Mouse (Mus musculus): ENCODE measurements around the gene Plin4. TPM values are rescaled to one million over a fixed set of nuclear protein-coding genes. Genes with fewer than 3 reads are reported as not detected.
A peak's percentile ranks its signal among the peaks of the same experiment; 100 is the strongest.

Gene Plin4
- total and polyA plus RNA-seq, 3 experiments, result 0.04 TPM; not detected in 1

DNA sequence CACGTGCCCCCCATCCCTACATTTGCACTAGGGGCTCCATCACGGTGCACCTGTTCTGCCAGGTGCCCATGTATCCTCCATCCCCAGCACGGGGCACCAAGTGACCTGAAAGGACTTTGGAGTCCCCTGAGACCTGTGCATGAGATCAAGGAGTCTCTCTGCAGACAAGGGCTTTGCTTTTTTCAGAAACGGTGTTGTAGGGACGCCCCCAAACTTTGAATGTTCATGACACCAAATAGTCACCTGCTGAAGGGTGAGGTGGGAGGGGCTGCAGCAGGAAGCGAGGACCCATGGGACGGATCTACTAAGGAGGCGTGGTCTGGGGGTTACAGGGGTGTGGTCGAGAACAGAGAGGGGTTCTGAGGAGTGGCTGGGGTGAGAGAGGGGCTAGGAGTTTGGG, 38.7 kb upstream of the Plin4 start (continued):
- TF ChIP-seq RCOR1 (conservative IDR thresholded peaks at IDR 0.05; ENCODE audit: low read depth, low read length) (no peak), SIN3A (IDR thresholded peaks at IDR 0.05; ENCODE audit: low read length) (no peak), PAX5 (IDR thresholded peaks at IDR 0.05; ENCODE audit: low read length) (no peak), BHLHE40 (IDR thresholded peaks at IDR 0.05; ENCODE audit: low read depth, low read length) (peak; percentile 89), CTCF (conservative IDR thresholded peaks at IDR 0.05 in 1 of 2, IDR thresholded peaks at IDR 0.05 in 1 of 2; ENCODE audit: low read depth in 2 of 2, low read length in 2 of 2) (no peak), ZKSCAN1 (IDR thresholded peaks at IDR 0.05; ENCODE audit: borderline replicate concordance, low read depth, low read length) (no peak), EP300 (IDR thresholded peaks at IDR 0.05; ENCODE audit: low read length) (peak; percentile 42; the same call in 1 of the 2 replicates)

DNA sequence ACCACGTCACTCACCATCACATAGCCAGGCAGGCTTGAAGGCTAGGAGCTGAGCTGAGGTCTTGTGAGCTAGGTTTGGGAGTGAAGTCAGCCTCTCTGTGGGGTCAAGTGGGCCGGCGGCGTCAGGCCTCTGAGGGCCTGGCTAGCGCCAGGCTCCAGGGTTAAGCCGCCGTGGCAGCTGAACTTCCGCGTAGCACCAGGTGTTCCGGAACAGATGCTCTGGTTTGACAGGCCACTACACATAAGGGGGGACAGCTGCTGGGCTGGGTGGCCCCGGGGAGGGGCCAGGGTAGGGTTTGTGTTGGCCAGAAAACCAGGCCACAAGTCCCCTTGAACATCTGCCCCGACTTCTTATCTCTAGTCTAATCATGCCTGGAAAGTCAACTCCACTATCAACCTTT, 37.8 kb upstream of the Plin4 start:
- dilution Hi-C loops (cut with MboI; ENCODE audit: extremely low pct_ligation_motif_present, extremely low pct_unique_long_range_greater_than_20kb, low sequenced_read_pairs), result no loop called here
- no peaks in the 10 kb centered on the region for H3K9me3 ChIP-seq (replicated peaks; ENCODE audit: low read length)
- H3K36me3 ChIP-seq (replicated peaks in 1 of 2; ENCODE audit: control insufficient read depth in 1 of 2, insufficient read depth in 1 of 2, low read length in 1 of 2), result no peaks in the 10 kb centered on the region
- peaks cover 95% of the 10 kb centered on the region for H3K27me3 ChIP-seq (replicated peaks)
- H3K4me1 ChIP-seq (ENCODE audit: control insufficient read depth in 1 of 2, insufficient read depth in 2 of 2), result peaks cover 27 to 75% of the 10 kb centered on the region in 2 experiments
- in situ Hi-C loops (cut with MboI; ENCODE audit: low pct_ligation_motif_present, low pct_unique_long_range_greater_than_20kb, low sequenced_read_pairs), result no loop called here
- no peak for DNase-seq (ENCODE audit: extremely low read depth)
- H3K4me3 ChIP-seq (replicated peaks in 1 of 3; ENCODE audit: low read depth in 2 of 3, low read length in 2 of 3, poor library complexity in 1 of 3), result no peak overlapping the region
- no peak overlapping the region for H3K9ac ChIP-seq (ENCODE audit: insufficient read depth, low read depth)
- TF ChIP-seq BHLHE40 (IDR thresholded peaks at IDR 0.05; ENCODE audit: low read depth, low read length) (no peak), CTCF (conservative IDR thresholded peaks at IDR 0.05 in 1 of 2, IDR thresholded peaks at IDR 0.05 in 1 of 2; ENCODE audit: low read depth in 2 of 2, low read length in 2 of 2) (no peak), ETS1 (conservative IDR thresholded peaks at IDR 0.05; ENCODE audit: low read depth, low read length) (peak; percentile 26; the same call in 1 of the 2 replicates), TCF12 (IDR thresholded peaks at IDR 0.05; ENCODE audit: low read depth, low read length) (peak; percentile 87), USF1 (IDR thresholded peaks at IDR 0.05; ENCODE audit: low read depth, low read length) (no peak), ELF1 (IDR thresholded peaks at IDR 0.05; ENCODE audit: low read depth, low read length) (peak; percentile 61), SIN3A (IDR thresholded peaks at IDR 0.05; ENCODE audit: low read length) (no peak), KAT2A (IDR thresholded peaks at IDR 0.05; ENCODE audit: insufficient replicate concordance, low read length) (no peak), ZNF384 (IDR thresholded peaks at IDR 0.05; ENCODE audit: low read depth, low read length) (no peak), MXI1 (IDR thresholded peaks at IDR 0.05; ENCODE audit: low read depth, low read length) (no peak)
- no peak overlapping the region for H3K4me2 ChIP-seq (ENCODE audit: insufficient read depth, low read depth, poor library complexity, severe bottlenecking)
- H3K27ac ChIP-seq (ENCODE audit: insufficient read depth, low read depth), result no peak overlapping the region
- H3K79me2 ChIP-seq (replicated peaks; ENCODE audit: control insufficient read depth, extremely low read depth, insufficient read depth, poor library complexity, severe bottlenecking), result no peaks in the 10 kb centered on the region

DNA sequence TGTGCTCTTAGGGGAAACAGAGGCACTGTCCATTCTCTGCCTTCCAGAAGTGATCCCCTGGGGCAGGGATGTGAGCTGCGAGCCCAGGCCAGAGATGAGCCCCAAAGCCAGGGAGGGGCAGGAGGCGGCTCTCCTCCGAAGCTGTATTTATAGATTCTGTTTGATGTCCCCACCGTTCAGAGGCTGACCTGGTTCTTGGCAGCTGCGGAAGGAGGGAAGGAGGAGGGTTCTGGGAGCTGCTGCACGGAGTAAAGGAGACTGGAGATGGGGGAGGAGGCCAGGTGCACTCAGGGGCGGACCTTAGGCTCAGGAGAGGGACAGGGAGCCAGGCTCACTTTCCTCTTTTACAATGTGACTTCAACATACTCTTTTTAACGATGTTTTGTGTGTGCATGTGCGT, 36.5 kb upstream of the Plin4 start:
- H3K79me2 ChIP-seq (replicated peaks; ENCODE audit: control insufficient read depth, extremely low read depth, insufficient read depth, poor library complexity, severe bottlenecking), result no peaks in the 10 kb centered on the region

More for the DNA sequence above, 36.5 kb upstream of the Plin4 start:
- DNase-seq (ENCODE audit: extremely low read depth), result no peak
- Histone ChIP-seq H3K27ac (ENCODE audit: insufficient read depth, low read depth) (no peak overlapping the region), H3K4me1 (ENCODE audit: control insufficient read depth in 1 of 2, insufficient read depth in 2 of 2) (peaks cover 27 to 75% of the 10 kb centered on the region in 2 experiments), H3K9ac (ENCODE audit: insufficient read depth, low read depth) (no peak overlapping the region), H3K4me2 (ENCODE audit: insufficient read depth, low read depth, poor library complexity, severe bottlenecking) (no peak overlapping the region), H3K4me3 (replicated peaks in 1 of 3; ENCODE audit: low read depth in 2 of 3, low read length in 2 of 3, poor library complexity in 1 of 3) (no peak overlapping the region), H3K27me3 (replicated peaks) (peaks cover 97% of the 10 kb centered on the region), H3K36me3 (replicated peaks in 1 of 2; ENCODE audit: control insufficient read depth in 1 of 2, insufficient read depth in 1 of 2, low read length in 1 of 2) (no peaks in the 10 kb centered on the region), H3K9me3 (replicated peaks; ENCODE audit: low read length) (no peaks in the 10 kb centered on the region)
- in situ Hi-C loops (cut with MboI; ENCODE audit: low pct_ligation_motif_present, low pct_unique_long_range_greater_than_20kb, low sequenced_read_pairs), result no loop called here
- TF ChIP-seq BHLHE40 (IDR thresholded peaks at IDR 0.05; ENCODE audit: low read depth, low read length), result no peak
- TF ChIP-seq SIN3A (IDR thresholded peaks at IDR 0.05; ENCODE audit: low read length), result no peak
- TF ChIP-seq GABPA (IDR thresholded peaks at IDR 0.05; ENCODE audit: insufficient replicate concordance, low read depth, low read length), result no peak
- TF ChIP-seq USF2 (conservative IDR thresholded peaks at IDR 0.05; ENCODE audit: low read depth, low read length), result no peak
- no peak for TF ChIP-seq ZNF384 (IDR thresholded peaks at IDR 0.05; ENCODE audit: low read depth, low read length)
- TF ChIP-seq ZKSCAN1 (IDR thresholded peaks at IDR 0.05; ENCODE audit: borderline replicate concordance, low read depth, low read length), result no peak
- TF ChIP-seq USF1 (IDR thresholded peaks at IDR 0.05; ENCODE audit: low read depth, low read length), result no peak
- no peak for TF ChIP-seq EP300 (IDR thresholded peaks at IDR 0.05; ENCODE audit: low read length)
- TF ChIP-seq MEF2A (IDR thresholded peaks at IDR 0.05; ENCODE audit: borderline replicate concordance, low read depth, low read length), result no peak
- no peak for TF ChIP-seq TCF12 (IDR thresholded peaks at IDR 0.05; ENCODE audit: low read depth, low read length)
- TF ChIP-seq NELFE (IDR thresholded peaks at IDR 0.05; ENCODE audit: low read depth, low read length), result no peak
- TF ChIP-seq MAX (IDR thresholded peaks at IDR 0.05; ENCODE audit: low read length), result no peak
- TF ChIP-seq ZC3H11A (IDR thresholded peaks at IDR 0.05; ENCODE audit: low read depth, low read length), result no peak
- no peak for TF ChIP-seq MXI1 (IDR thresholded peaks at IDR 0.05; ENCODE audit: low read depth, low read length)
- dilution Hi-C loops (cut with MboI; ENCODE audit: extremely low pct_ligation_motif_present, extremely low pct_unique_long_range_greater_than_20kb, low sequenced_read_pairs), result no loop called here
